Mouse (Mus musculus): Measurements from ENCODE around the gene Sh2d1b1.
"Not testable (repeated sequence)": the region's sequence is repeated elsewhere in the genome, so short reads cannot be mapped to it uniquely, and the experiment has no call there.

Sh2d1b1 gene

DNA sequence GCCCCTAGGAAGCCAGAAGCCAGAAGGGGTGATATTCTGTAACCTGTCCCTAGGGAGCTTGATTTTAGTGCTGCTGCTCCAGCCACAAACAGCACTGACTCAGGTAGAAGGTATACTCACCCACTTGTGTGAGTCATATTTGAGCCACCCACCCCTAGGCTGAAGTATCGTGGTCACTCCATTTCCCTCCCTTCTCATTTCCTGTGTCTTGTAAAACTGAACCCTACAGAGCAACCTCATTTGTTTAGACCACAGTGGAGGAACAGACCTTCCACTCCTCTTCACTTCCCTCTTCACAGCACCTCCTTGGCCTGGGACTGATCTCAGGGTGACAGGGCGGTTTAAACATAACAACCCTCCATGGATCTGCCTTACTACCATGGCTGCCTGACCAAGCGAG lies at the start of gene Sh2d1b1:
TSS of gene Sh2d1b1 (plus strand) at position 305 of the 400 bp plus-strand sequence.
- DNase-seq: no peak

DNA sequence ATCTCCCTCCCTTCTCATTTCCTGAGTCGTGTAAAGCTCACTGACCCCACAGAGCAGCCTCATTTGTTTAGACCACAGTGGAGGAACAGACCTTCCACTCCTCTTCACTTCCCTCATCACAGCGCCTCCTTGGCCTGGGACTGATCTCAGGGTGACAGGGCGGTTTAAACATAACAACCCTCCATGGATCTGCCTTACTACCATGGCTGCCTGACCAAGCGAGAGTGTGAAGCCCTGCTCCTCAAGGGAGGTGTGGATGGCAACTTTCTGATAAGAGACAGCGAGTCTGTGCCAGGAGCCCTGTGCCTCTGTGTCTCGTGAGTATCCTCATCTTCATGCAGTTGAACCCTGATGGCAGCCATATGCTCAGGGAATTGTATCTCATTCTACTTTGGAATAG lies 44.4 kb upstream of the Sh2d1b1 start, which contains the start of gene Sh2d1b2:
TSS of gene Sh2d1b2 (plus strand) at position 62 of the 400 bp plus-strand sequence.
- DNase-seq: not testable (repeated sequence)

DNA sequence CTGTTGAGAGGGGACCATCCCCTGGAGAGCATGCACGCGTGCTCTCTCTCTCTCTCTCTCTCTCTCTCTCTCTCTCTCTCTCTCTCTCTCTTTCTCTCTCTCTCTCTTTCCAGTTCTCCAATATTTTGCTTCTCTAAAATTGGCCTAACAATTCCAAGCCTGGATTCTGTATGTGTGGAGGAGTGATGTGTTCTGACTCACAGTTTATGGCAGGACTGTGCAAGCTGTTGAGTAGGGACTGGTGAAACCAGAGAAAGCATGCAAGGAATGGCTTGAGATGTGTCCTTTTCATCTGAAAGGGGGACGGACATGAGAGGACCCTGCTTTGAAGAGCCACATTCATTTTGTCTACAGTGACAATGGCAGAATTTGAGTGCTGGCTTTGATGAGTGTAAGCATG lies 32.1 kb upstream of the Sh2d1b1 start:
- DNase-seq: no peak

DNA sequence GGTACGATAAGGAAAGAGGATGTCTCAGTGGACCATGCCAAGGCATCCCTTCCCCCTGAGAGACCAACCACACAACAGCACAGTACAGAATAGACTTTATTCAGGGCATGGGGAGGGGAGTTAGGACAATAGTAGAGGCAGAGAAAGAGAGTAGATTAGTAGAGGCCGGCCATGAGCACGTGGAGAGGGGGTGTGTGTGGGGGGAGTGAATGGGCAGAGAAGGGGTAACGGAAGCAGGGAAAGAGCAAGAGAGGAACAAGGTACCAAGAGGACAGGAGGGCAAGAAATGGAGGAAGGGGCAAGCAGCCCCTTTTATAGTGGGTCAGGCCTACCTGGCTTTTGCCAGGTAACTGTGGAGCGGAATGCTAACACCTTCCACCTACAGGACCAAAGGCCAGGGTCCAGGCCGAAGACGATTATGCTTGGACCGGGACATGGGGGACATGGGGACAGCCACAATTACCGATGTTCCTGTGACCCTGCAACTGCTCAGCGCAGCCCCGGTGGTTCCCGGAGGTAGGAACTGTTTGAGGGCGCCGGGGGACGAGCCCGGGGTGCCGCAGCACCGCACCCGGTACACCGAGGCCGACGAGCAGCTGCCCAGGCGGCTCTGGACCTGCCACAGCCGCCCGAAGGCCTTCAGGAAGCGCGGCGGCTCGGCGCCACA lies 22.1 kb upstream of the Sh2d1b1 start:
- no peak for DNase-seq

DNA sequence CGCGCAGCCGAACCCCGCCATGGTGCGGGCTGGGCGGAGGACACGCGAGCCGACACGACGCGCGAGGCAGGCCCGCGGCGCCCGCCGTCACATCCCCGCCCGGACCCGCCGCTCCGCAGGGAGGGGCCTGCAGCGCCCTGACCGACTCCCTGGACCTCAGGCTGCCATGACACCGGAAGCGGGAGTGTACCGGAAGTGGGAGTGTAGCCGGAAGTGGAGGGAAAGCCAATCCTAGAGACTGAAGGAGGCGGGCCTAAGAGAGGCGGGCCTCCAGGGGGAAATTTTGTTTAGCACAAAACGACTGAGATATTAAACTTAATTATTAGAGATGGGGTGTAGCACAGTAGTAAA lies 21.6 kb upstream of the Sh2d1b1 start:
- DNase-seq: peak; percentile 76

DNA sequence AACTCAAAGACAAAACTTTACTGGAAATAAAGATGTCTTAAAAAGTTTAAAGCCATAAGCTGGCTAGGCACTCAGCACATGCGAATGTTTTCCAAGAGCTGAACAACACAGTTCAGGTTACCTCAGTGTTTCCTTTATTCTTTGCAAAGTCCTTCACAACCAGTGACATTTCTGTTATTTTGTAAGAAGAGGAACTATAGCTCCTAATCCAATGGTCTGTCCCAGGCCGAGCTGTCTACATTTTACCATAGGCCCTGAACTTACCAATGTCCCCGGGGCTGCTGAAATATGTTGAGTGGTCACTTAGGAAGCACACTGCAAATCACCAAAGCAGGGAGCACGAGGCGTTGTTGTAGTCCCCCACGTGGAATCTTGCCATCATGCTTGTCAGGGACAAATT lies 6.8 kb upstream of the Sh2d1b1 start:
- DNase-seq: no peak

DNA sequence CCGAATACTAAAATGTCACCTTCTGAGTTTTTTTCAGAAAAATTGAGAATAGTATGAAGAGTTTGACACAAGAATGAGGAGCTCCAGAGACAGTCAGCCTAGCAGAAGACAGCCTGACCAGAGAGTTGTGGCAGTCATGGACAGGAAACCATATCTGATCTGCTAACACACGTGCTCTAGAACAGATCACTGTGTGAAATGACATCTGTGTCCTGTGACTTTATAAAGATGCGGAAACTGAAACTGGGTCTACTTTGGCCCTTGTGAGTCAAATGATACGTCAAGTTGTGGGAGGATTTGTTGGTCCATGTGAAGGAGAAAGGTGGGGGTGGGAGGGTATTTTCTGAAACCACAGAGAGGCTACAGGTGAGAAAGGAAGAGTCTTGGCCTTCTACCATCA lies 6.4 kb upstream of the Sh2d1b1 start:
- DNase-seq: no peak

DNA sequence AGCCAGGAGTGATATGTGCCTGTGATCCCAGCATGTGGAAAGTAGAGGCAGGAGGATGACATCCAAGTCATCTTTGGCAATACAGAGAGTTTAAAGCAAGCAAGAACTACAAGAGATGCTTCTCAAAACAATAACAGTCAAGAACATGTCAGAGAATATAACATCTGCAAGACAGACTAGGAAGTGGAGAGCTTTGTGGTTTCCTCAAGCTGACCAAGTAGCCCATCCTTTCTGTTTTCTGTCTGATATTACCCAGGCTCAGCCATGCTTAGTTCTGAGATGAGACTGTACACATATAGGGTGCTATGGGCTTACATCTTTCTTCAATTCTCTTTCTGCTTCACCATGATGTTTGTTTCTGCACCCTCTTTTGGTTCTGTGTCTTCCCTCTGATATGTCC lies 3.9 kb upstream of the Sh2d1b1 start:
- no peak for DNase-seq

DNA sequence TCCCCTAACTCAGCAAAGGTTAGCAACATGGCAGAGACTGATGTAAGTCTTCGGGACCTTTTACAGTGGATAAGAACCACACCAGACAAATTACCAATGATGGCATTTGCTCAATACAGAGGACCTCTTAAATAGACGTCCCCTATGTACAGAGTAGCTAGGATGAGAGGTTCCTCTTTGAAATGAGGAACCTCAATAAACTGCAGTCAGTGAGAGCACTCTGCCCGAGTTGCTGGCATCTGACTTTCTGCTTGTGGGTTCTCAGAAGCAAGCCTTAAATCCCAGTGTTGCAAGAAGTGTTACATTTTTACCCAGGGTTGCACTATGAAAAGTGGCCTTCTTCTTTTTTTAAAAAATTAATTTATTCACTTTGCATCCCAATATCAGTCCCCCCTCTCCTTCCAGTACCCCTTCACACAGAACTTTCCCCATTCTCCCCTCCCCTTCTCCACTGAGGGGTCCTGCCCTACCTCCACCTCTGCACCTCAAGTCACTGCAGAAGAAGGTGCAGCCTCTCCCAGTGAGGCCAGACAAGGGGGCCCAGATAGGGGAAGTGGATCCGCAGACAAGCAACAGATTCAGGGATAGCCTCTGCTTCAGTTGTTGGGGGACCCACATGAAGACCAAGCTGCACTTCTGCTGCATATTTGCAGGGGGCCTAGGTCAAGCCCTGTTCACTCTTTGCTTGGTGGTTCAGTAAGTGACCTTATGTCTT lies 5.5 kb downstream of the Sh2d1b1 start:
- no peak for DNase-seq

DNA sequence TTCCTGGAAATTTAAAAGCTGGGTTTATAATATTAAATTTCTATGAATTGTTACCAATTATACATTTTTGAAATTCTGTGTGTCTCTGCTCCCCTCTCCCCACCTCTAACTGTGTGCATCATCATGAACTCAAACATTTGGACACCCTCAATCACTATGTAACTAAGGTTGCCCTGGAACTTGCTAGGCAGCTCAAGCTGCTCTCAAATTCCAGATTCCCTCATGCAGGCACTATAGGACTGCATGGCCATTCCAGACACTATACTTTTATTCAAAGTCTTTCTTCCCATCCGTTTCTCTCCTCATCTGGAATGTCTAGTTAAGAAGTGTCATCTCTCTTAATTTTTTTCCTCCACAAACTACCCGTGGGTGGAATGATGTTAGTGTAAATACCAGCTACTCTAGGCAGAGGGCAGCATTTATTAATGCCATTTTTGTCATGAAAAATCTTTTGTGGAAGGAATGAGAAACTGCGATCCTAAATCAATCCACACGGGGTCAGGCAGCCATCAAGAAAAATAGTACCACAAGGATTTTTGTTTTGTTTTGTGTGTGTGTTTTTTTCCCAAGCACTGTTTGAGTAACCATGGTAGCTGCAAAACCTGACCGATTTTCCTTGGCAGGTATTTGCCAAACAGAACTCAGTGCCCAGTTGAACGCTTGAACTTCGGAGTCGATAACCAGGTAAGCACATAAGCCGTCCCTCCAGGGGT lies 15.3 kb downstream of the Sh2d1b1 start:
- no peak for DNase-seq

DNA sequence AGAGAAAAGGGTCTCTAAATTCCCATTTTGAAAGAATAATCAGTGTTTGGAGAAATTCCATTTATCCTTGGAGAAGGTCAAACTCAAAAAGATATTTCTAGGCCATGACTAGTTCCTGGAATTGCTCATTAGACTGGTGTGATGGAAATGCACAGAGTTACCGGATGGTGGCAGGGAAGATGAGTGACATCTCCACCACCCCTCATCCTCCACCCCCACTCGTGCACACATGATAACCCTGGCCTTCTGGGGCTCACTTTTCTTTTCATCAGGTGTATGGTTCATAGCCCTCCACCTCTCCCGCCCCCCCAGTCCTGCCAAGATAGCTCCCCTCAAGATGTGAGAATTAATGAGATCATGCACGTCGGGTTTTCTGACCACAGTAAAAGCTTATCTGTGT lies 16.1 kb downstream of the Sh2d1b1 start:
- DNase-seq: no peak

DNA sequence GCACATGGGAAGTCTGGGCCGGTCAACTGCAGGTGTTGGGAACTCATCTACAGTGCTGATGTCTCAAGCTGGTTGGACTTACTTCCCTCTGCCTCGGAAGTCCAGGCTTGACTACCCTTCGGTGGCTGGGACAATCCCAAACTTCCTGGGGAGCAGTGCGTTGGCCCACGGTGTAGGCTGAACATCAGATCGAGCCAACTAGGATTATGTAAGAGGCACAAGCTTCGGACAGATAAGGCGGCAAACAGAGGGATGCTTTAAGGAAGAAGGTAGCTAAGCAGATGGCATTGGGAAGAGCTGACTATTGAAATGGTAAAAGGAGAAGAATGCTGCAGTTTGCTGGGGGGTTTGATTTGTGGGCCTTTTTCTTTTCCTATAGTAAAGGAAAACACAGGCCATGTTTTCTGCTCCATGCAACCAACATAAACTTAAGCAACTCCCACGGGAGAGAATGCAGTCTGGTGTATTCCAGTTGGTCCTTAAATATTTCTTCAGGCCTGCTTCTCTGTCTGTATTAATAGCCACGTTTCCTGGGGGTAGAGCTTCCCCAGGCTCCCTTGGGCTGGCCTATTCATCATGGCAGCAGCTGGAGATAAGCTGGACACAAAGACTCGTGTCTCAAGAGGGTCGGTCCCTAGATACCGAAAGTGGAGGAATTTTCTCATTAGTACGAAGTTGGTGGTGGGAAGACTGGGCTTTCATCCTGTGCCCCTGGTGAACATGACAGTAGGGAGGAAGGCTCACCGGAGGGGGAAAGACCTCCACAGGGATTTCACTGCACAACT lies 17.9 kb downstream of the Sh2d1b1 start:
- no peak for DNase-seq

DNA sequence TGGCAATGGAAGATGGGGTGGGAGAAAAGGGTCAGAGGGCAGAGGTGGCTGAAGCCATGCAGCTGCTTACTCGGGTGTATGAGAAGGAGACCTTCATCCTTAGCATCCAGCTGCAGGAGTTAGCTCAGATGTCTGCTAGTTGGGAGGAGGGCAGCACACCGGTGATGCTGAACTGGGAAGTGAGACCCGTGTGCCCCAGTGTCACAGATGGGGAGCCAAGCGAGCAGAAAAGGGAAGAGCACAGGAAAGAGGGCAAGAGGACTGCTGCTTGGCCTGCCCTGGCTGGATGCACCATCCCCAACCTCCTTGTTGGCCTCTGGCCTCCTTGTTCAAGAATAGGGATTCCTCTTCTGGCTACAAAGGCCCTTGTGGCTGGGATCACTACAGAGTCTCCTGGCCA lies 22.4 kb downstream of the Sh2d1b1 start:
- no peak for DNase-seq

DNA sequence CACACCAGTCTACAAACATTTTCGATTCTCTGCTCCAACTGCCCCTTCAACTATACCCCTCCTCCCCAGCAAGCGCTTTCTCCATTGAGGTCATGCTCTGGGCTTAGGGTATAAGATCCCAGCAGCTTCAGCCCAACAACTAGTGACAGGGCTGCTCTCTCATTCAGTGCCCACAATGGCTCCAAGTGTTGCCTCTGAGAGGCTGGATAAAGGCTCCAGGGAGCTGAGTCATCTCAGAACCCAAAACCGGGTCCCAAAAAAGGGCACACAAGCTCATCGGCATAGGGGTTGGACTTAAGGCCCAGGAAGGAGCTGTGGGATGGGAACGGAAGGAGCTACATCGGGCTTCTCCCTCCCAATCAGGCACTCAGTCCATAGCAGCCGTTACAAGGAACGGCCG lies 24.6 kb downstream of the Sh2d1b1 start:
- DNase-seq: no peak

DNA sequence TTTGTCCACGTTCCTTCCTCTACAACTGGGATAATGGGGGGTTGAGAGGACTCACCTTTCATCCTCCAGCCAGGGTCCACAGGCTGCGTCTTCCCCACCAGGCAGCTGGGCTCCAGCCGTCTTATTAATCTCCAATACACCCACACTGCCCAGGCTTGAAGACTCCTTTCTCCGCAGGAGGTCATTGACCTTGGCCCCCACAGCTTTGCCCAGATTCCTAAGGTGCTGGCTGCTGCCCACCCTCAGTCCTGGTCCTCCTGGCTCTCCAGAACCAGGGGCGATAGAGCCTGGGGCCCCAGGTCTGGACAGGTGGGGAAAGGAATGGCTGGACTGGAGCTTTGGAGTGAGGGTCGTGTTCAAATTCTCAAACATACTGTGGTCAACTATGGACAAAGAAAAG lies 25.3 kb downstream of the Sh2d1b1 start:
- DNase-seq: no peak

DNA sequence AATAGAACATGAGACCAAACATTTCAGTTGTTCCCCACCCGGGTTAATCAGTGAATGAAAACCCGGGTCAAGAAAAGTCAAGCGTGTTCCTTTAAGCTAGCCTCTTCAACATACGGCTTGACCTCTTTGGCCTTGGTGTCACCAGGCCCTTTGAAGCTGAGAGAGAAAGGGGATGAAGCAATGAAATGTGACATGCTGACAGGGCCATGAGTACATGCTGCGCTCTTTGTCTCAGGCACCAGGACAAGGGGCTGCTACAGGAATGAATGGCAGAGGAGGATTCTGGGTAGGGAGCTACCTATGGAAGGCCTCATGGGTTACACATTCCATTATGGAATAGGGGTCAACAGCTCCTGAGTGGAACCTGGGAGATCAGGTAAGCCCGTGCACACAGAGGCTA lies 26.0 kb downstream of the Sh2d1b1 start:
- no peak for DNase-seq

DNA sequence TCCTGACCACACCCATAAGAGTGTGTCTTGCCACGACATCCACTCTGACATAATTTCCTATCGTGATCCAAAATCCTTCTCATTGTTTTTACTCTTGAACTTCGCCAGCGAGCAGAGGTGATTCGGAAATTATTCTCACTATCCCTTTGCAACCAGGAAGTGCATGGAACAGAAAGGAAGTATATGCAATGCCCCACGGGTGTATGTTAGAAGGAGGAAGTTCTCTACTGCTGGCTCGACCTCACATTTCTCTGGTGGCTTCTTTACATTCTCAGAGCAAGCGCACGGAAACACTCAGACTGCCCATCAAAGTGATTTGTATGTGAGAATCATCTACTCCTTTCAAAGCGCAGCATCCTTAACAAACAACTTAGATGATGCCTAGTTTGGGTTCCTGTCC lies 27.9 kb downstream of the Sh2d1b1 start:
- no peak for DNase-seq

DNA sequence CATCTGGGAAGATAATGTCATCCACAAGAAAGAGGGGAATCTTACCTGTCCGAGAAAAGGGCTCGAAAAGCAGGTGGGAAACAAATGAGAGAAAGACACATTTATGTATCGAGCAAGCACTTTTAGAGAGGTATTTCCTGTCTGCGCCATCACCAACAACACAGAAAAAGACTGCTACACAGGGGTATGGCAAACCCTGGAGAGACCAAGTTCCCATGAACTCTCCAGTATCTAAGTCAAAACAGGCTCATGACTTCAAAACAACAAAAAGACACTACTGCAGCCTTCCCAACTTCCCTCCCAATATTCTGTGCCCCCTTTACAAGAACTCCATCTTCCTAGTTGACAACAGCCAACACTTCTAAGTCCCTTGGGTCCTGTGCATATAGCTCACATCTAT lies 29.1 kb downstream of the Sh2d1b1 start, which contains the start of gene Gm7694:
TSS of gene Gm7694 (minus strand) at position 101 of the 400 bp plus-strand sequence.
- no peak for DNase-seq

DNA sequence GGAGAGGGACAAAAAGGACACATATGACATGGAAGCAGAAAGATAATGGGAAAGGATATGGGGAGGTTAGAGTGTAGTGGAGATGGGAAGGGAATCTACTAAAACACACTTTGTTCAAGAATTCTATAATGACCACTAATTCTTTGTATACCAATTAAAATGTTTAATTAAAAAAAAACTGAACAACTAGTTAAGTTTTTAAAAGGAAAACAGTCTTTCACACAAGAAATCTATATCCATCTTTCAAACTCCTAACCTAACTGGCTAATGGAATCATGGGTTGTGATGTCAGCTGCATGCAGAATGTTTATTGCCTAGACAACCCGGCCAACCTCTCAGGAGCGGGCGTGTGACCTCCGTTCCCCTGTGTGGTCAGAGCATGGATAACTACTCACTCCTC lies 31.4 kb downstream of the Sh2d1b1 start, which contains the start of gene Spata46:
TSS of gene Spata46 (plus strand) at position 301 of the 400 bp plus-strand sequence.
- DNase-seq: no peak

DNA sequence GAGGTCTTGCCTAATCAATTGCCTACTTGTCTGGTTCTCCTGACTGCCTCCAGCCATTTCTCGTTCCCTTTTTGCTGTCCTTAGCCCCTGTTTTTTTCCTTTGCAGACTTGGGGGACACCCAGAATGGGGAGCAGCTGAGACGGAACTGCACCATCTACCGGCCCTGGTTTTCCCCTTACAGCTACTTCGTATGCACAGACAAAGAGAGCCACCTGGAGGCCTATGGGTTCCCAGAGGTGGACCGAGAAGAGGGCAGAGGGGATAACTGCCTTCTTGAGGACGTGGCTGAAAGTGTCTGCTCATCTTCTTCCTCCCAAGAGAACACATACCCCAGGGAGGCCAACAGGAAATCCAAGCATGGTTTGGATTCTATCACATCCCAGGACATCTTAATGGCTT lies 34.3 kb downstream of the Sh2d1b1 start:
- no peak for DNase-seq

DNA sequence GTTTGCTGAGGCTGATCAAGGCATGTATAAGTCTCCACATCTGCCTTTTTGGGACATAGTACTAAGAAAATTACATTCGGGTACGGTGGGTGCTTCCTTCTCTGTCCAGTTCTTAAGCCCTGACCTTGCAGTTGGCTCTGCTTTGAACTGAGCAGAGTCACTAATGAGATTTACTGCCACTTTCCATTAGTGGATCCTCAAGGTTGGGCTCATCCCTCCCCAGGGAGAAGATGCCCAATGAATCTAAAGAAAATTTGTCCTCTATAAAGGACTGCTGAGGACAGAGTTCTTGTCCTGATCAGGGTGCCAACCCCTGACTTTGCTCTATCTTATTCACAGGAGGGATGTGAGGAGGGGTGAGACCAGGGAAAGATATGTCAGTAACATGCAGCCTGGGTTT lies 44.9 kb downstream of the Sh2d1b1 start:
- DNase-seq: no peak

DNA sequence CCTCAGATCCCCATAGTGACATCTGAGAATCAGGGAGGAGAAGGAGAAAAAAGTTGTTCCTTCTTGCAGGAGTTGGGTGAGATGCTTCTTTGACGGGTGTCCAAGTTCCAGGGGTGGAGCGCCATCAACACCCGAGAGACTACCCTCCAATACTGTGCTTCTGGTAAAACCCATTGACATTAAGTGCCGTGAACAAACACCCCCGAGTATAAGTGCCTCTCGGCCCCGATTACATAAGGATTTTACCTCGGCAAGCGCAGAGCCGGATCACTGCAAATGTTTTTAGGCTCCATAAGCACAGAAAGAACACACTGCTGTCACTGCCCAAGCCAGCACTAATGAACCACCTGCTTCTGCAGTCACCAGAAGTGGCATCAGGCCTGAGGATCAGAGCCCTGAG lies 45.9 kb downstream of the Sh2d1b1 start:
- no peak for DNase-seq

DNA sequence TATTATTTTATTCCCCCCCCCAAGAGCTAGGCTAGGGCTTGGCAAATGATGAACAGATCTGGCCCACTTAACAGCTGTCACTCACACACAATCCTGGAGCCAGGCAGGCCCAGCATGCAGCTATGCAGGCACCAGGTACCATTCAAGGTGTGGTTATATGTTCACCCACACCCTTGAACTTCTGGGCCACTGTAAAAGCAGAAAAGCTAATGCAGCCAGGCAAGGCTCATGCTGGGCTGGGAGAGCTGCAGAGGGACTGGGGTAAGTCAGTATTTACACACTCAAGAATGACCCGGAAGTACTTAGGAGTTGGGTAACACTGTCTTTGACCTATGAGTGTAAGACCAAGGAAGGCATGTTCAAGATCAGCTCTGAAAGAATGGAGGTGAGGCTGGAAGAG lies 47.2 kb downstream of the Sh2d1b1 start:
- no peak for DNase-seq
